Mouse (Mus musculus) retina, adult 2 months (tissue): Measurements from ENCODE around the gene Commd9.

Source experiments
- DNase-seq: peaks from one replicate; pipeline ENCODE4 v3.0.0-alpha.2; 2012; ENCODE audit warnings: low read depth, low spot score

Gene Commd9

DNA sequence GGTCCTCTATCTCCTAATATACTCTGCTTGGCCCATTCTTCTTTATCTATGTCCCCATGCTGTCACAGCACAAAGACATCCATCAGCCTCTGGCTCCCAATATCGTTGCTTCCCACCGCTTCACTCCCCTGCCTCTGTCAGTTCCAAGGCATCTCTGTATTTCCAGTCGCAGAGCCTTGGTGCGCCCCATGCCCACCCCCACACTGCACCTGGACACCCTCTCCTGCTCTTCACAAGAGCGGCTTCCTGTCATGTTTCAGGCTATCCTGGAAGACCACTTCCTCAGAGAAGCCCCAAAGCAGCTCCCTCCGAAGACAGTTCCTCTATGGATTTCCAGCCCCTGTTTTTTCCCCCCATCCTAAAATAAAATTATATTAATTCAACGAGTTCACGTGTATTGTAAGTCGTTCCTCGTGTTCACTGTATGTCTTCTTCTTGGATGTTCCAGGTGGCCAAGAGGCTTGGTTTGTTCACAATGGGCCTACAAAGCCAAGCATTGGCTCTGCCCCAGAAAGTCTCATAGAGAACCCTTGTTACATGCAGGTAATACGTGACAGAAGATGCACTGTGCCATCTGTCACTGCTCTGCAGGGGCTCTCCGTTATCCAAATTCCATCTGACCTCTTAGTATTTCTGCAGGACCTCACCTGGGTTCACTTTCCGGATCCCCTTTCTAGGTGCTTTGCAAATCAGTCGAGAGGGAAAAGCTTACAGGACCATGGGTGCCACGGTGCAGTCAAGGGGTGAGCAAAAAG, 23.5 kb downstream of the Commd9 start:
- no peak for DNase-seq

DNA sequence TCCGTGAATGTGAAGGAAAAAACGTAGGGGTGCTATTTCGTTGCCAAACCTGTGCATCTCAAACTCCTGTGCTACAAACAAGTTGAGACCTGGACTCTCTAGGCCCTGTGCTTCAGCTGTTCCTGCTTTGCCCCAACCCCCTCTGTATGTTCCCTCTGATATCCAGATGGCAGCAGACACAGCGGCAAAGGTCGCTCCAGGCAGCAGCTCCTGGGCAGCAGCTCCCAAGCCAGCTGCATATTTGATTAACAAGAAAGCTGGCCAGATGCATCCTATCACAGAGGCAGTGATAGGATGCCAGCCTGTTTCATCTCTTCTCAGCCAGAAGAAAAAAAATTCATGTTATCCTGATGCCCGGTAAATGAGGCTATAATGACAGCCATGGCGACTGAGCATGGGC, 32.5 kb downstream of the Commd9 start:
- no peak for DNase-seq

DNA sequence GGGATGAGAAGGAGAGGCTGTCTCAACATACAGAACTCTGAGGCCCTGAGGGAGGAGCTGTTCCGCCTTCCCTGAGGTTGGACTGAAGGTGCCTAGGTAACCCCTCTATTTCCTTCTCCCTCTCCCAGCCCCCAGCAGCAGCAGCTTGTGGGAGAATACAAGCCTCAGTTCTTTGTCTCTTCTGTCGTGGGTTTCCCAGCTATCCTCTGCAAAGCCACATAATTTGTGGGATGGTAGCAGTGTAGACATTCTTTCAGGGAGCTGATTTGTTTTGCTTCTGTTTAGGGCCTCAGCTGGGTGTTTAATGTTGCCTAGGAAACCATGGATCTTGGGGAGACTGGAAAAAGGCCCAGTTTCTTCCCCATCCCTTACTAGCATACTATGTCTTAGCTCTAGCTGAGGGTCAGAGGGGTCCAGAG, 34.1 kb downstream of the Commd9 start:
- DNase-seq: no peak

DNA sequence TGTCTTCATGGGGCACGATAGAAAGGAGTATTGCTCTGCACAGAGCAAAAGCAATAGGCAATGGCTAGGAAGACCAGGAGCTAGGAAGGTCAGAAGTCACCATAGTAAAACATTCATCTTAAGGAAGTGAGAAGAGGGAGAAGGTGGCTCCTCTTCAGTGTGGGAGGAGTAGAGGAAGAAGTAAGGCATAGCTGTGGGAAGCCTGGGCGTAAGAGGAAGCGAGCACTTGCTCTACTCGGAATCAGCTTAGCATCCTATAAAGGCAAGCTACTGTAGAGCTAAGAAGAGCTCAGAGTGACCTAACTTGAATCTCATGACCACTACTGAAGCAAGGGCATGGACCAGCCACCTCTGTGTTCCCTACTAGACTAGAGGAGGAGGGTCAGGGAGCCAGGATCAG, 36.3 kb downstream of the Commd9 start:
- DNase-seq: no peak

DNA sequence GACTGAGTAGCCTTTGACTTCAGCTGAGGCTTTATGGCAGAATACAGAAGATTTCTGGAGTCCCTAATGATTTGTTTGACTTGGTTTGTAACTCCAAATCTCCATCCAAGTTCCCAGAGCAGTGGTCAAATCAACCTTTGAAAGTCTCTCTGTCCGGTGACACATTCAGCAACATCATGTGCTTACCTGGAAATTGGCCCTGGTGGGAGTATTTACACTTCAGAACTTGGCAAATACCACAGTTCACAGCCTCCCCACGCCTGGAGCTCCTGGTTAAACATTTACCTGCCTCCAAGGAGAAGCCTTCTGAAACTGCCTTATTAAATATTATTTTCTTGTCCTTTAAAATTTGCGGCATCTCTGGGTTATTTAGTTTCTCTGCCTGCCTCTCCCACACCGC, 37.1 kb downstream of the Commd9 start:
- no peak for DNase-seq

DNA sequence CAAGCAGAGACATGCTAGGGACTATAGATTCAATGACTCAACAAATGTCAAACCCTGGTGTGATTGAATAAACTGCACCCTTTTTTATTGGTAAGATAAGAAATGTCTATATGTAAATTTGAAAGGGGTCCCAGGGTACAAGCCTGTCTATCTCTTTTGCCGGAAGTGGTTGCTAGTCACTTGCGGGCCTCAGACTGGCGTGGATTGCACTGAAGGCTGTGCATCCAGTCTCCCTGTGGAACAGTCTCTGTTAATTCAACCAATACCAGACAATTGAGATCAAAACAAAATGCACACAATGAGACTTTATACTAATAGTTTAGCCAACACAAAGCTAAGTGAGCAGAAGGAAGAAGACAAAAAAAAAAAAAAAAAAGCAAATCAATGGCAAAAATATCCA, 39.1 kb downstream of the Commd9 start:
- no peak for DNase-seq

DNA sequence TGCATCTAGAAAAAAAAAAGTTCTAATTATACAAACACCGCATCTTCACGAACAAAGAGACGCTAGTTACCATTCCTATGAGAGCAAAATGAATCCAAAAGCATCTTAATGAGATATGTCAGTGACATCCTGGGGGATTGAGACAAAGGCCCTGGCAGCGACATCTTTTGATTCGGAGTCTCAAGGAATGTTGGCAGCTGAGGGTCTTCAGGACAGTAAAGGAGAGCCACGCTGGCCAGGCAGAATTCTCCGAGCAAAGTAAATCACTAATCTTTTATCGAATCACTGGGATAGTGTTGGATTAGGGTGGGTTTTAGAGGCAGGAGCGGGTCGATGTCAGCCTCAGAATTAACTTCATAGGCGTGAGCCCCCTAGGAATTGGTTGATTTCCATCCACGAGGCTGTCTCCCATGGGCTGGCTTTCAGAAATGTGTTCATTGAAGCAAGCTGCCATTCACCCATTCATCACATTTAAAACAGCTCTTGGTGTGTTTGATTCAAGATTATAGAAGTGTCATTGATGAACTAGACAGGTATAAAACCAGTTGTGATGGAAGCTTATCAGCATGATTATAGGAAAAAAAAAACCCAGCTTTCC, 39.6 kb downstream of the Commd9 start:
- DNase-seq: no peak

DNA sequence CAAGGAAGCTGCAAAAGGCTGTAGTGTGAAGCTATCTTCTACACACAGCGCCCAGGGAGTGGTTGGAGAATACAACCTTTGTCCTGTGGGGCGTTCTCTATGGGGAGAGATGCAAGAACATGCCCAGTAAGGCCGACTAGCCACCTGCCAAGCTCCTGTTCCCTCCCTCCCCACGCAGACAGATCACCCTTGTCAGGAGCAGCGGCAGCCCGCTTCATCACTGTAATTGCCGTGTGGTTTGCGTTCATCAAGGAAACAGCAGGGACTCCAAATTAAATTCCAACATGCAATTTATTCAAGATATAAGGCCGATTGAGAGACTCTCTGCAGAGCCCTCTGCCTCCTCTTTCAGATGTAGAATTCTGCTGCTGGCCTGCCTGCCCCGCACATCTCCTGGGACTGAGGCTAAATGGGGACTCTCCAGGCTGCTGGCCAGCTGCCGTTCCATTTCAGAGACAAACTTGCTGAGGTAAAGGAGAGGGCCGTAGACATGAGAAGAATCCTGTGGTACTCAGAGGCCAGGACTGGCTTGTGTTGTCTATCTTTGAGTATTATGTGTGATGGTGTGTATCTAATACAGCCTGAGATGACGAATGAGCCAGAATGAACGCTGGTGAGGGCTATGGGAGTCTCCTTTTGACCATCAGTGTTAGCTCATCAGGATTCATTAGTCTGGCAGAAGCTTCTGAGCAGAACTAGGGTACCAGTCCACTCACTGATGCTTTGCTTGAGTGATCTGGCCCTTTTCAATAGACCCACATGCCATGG, 46.3 kb downstream of the Commd9 start:
- no peak for DNase-seq

DNA sequence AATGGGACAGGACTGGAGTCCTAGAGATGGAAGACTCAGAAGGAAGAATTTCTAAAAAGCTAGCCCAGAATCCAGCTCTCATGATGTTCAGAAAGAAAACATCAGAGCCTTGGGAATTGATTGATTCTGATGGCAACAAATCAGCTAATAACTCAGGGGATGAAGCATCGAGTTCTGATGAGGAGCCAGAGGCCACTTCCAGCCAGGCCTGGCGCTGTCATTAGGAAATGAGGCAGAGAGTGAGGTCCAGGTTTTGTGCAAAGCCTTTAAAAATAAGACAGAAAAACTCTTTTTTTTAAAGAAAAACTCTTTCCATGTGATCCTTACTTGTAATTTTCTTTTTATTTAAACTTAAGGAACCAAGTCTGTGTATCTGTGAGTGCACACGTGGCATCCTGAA, 47.3 kb downstream of the Commd9 start:
- no peak for DNase-seq

DNA sequence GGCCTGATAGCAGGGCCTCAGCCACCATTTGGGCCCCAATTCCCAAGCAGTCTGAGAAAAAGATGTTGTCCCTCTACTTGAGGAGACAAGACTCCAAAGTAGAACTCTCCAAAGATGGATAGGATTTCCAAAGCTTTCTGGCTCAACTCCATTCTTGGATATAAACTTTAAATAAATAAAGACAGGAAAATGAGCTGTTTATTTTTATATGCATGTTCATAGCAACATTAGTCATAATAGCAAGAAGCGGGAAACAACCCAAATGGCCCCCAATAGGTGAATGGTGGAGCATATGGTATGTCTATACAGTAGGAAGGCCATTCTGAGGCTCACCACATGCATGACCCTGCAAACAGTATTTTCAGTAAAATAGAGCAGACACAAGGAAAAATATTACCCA, 49.0 kb downstream of the Commd9 start:
- DNase-seq: no peak

DNA sequence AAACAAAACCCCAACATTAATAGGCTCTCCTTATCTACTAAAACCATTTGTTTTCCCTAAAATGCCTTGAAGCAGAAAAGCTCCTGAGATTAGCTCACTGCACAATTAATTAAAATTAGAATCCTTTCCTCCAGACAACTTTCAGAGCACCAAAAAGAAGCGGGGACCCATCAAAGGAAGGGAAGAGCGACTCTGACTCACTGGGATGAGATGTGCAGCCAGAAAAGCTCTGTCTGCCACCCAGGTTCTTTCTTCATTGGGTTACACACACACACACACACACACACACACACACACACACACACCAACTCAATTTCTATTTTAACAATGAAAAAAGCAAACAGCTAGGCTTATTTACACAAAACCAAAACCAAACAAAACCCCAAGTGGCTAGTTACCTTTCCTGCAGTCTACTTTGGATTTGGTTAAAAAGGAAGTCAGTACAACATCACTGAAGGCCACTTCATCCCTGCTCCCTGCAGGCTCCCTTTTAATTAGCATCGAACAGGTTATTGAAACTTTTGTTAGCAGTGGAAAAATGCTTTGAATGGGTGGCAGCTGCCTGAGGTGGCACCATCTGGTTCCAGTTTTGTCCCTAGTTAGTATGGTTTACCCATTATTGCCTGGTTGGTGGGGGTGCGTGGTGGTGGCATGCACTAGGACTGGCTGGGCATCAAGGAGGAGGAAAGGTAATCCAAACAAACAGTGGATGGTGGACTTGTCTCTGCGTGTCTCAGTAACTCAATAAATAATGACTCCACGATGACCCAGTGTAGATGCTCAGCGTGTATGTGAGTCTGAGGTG, 64.9 kb downstream of the Commd9 start:
- DNase-seq: no peak
